Mouse (Mus musculus): ENCODE measurements at regions not wholly inside any gene's neighbourhood (a gene's known extent, or its start where the extent isn't known, plus 50 kb on each side); places are given as distances from the start of the nearest gene placed in this dataset.

DNA sequence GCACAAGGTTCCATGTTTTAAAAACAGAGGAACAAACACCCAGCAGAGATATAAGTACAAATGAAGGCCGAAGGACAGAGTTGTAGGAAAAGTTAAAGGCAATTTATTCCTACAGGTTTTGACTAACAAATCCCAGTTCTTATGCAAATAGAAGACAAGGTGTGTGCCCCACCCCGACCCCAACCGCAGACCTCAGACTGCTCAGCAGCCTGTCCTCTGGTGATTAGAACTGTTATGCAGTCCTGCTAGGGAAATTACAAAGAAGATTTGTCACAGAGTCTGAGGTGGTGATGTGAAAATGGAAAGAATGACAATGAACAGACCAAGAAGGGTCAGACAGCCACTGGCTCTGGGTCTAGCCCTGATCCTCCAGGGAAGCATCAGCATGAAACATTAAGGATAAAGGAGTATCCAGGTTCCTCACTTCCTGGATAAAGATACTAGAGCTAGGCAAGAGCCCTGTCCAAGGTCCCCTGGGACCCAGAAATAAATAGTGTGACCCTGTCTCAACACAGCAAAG is 131.4 kb upstream of the Mpped2 start:
- Histone ChIP-seq H3K4me1 (ENCODE audit: control insufficient read depth, insufficient read depth, low read length) (peaks cover 2% of the 10 kb centered on the region), H3K4me3 (ENCODE audit: low read depth, low read length) (no peak overlapping the region), H3K9me3 (replicated peaks; ENCODE audit: control insufficient read depth, insufficient read depth, low read length, poor library complexity, severe bottlenecking) (peaks cover 10% of the 10 kb centered on the region), H3K9ac (ENCODE audit: low read depth, poor library complexity, severe bottlenecking) (no peak overlapping the region), H3K27me3 (ENCODE audit: control insufficient read depth, insufficient read depth, low read length, poor library complexity, severe bottlenecking) (no peaks in the 10 kb centered on the region), H3K36me3 (ENCODE audit: control insufficient read depth, insufficient read depth, low read length, poor library complexity, severe bottlenecking) (no peaks in the 10 kb centered on the region), H3K27ac (ENCODE audit: insufficient read depth, low read length) (0 out of 2 replicates have a peak overlapping the region, but pooled peaks have one; percentile 33)
- peak; percentile 84 for TF ChIP-seq EP300 (IDR thresholded peaks at IDR 0.05; ENCODE audit: insufficient read depth, low read depth, low read length)
- TF ChIP-seq POLR2A (IDR thresholded peaks at IDR 0.05; ENCODE audit: insufficient read depth, low read length): no peak

DNA sequence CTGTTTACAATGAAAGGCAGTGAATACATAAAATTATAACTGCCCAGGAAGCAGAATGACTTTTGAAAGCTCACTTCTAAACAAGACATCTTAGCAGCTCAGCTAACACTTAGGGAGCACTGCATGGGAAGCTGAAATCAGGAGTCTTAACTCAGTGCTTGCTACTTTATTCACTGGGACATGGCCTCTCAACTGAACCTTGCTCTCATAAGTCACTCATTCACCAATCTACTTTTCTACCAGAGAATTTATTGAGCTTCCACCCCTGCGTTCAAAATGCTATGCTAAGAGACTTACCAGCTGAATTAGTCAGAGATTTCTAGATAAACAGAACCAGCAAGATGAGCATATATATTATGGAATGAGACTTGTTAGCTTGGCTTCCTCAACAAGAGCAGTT is 122.8 kb upstream of the Mpped2 start:
- no peaks in the 10 kb centered on the region for H3K27me3 ChIP-seq (ENCODE audit: control insufficient read depth, insufficient read depth, low read length, poor library complexity, severe bottlenecking)
- TF ChIP-seq CTCF (IDR thresholded peaks at IDR 0.05; ENCODE audit: low read depth, low read length) (no peak), POLR2A (IDR thresholded peaks at IDR 0.05; ENCODE audit: insufficient read depth, low read length) (no peak)
- peaks cover 29% of the 10 kb centered on the region for H3K9me3 ChIP-seq (replicated peaks; ENCODE audit: control insufficient read depth, insufficient read depth, low read length, poor library complexity, severe bottlenecking)
- no peaks in the 10 kb centered on the region for H3K4me1 ChIP-seq (ENCODE audit: control insufficient read depth, insufficient read depth, low read length)
- no peaks in the 10 kb centered on the region for H3K36me3 ChIP-seq (ENCODE audit: control insufficient read depth, insufficient read depth, low read length, poor library complexity, severe bottlenecking)
- no peak overlapping the region for H3K4me3 ChIP-seq (ENCODE audit: low read depth, low read length)
- no peak overlapping the region for H3K27ac ChIP-seq (ENCODE audit: insufficient read depth, low read length)
- H3K9ac ChIP-seq (ENCODE audit: low read depth, poor library complexity, severe bottlenecking): no peak overlapping the region

DNA sequence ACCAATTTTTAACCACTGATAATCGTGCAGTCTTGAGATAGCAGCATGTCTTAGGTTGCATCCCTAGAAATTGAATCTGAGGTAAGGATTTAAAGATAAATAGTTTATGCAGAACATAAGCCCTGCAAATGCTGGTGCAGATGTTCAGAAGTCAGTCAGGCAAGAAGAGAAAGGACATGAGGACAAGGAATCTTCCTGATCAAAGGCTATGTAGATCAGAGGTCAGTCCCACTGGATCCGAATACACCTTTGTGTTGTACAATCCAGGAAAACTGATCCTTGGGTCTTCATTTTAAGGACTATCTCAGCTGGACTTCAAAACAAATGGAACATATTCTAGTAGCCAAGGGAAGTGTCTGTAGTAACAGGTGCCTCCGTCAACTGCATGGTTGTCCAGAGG is 121.7 kb upstream of the Mpped2 start:
- Histone ChIP-seq H3K27ac (ENCODE audit: insufficient read depth, low read length) (no peak overlapping the region), H3K4me3 (ENCODE audit: low read depth, low read length) (no peak overlapping the region), H3K36me3 (ENCODE audit: control insufficient read depth, insufficient read depth, low read length, poor library complexity, severe bottlenecking) (no peaks in the 10 kb centered on the region), H3K9me3 (replicated peaks; ENCODE audit: control insufficient read depth, insufficient read depth, low read length, poor library complexity, severe bottlenecking) (peaks cover 22% of the 10 kb centered on the region), H3K9ac (ENCODE audit: low read depth, poor library complexity, severe bottlenecking) (no peak overlapping the region), H3K27me3 (ENCODE audit: control insufficient read depth, insufficient read depth, low read length, poor library complexity, severe bottlenecking) (no peaks in the 10 kb centered on the region), H3K4me1 (ENCODE audit: control insufficient read depth, insufficient read depth, low read length) (no peaks in the 10 kb centered on the region)
- TF ChIP-seq POLR2A (IDR thresholded peaks at IDR 0.05; ENCODE audit: insufficient read depth, low read length) (no peak), EP300 (IDR thresholded peaks at IDR 0.05; ENCODE audit: insufficient read depth, low read depth, low read length) (no peak), CTCF (IDR thresholded peaks at IDR 0.05; ENCODE audit: low read depth, low read length) (no peak)

DNA sequence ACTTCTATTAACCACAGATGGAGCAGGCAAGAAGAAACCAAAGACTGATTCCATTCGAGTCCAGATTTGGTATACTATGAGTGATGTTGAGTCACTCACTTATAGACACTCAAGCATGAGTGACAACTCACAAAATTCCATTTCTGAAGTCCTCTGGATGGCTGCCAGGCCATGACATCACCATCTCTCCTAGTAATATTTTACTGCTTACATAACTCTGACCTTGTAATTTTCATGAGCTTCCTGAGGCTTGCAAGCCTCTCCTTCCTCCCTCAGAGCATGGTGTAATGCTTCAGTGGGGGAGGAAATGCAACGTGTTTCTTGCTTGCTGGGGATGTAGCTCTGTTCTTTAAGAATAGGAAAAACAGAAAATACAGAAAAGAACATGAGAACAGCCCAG is 121.2 kb upstream of the Mpped2 start:
- no peaks in the 10 kb centered on the region for H3K4me1 ChIP-seq (ENCODE audit: control insufficient read depth, insufficient read depth, low read length)
- TF ChIP-seq EP300 (IDR thresholded peaks at IDR 0.05; ENCODE audit: insufficient read depth, low read depth, low read length) (no peak), CTCF (IDR thresholded peaks at IDR 0.05; ENCODE audit: low read depth, low read length) (no peak), POLR2A (IDR thresholded peaks at IDR 0.05; ENCODE audit: insufficient read depth, low read length) (no peak)
- no peaks in the 10 kb centered on the region for H3K36me3 ChIP-seq (ENCODE audit: control insufficient read depth, insufficient read depth, low read length, poor library complexity, severe bottlenecking)
- no peak overlapping the region for H3K27ac ChIP-seq (ENCODE audit: insufficient read depth, low read length)
- no peak overlapping the region for H3K4me3 ChIP-seq (ENCODE audit: low read depth, low read length)
- H3K27me3 ChIP-seq (ENCODE audit: control insufficient read depth, insufficient read depth, low read length, poor library complexity, severe bottlenecking): no peaks in the 10 kb centered on the region
- no peak overlapping the region for H3K9ac ChIP-seq (ENCODE audit: low read depth, poor library complexity, severe bottlenecking)
- peaks cover 19% of the 10 kb centered on the region for H3K9me3 ChIP-seq (replicated peaks; ENCODE audit: control insufficient read depth, insufficient read depth, low read length, poor library complexity, severe bottlenecking)

DNA sequence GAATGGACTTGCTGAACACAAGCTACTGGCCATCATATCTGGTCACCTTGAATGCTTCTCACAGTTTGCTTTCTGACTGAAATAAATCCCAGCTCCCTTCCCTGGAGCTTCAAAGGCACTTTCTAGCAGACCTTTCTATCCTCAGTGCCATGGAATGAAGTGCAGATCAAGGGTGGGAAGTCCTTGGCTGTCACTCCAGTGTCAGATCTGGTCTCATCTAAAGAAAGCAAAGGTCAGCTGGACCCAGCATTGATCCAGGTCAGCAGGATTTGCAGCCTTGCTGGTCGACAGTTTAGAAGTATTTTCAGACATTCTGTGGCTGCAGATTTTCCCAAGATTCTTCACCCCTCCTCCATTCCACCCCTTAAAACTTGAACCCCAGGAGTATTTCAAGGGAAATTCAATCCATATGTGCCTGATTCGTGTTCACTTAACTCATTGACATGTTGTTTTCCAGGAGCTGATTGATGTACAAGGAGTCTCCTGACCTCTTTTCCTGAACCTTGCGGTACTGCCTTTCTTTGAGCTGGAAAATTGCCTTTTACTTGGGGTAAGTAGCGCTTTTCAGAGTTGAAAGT is 116.2 kb upstream of the Mpped2 start:
- H3K36me3 ChIP-seq (ENCODE audit: control insufficient read depth, insufficient read depth, low read length, poor library complexity, severe bottlenecking): no peaks in the 10 kb centered on the region
- no peaks in the 10 kb centered on the region for H3K4me1 ChIP-seq (ENCODE audit: control insufficient read depth, insufficient read depth, low read length)
- no peaks in the 10 kb centered on the region; the same call in 1 of the 2 replicates for H3K9me3 ChIP-seq (replicated peaks; ENCODE audit: control insufficient read depth, insufficient read depth, low read length, poor library complexity, severe bottlenecking)
- no peak overlapping the region for H3K27ac ChIP-seq (ENCODE audit: insufficient read depth, low read length)
- TF ChIP-seq EP300 (IDR thresholded peaks at IDR 0.05; ENCODE audit: insufficient read depth, low read depth, low read length) (no peak), POLR2A (IDR thresholded peaks at IDR 0.05; ENCODE audit: insufficient read depth, low read length) (no peak), CTCF (IDR thresholded peaks at IDR 0.05; ENCODE audit: low read depth, low read length) (no peak)
- no peak overlapping the region for H3K9ac ChIP-seq (ENCODE audit: low read depth, poor library complexity, severe bottlenecking)
- H3K4me3 ChIP-seq (ENCODE audit: low read depth, low read length): no peak overlapping the region
- H3K27me3 ChIP-seq (ENCODE audit: control insufficient read depth, insufficient read depth, low read length, poor library complexity, severe bottlenecking): no peaks in the 10 kb centered on the region

DNA sequence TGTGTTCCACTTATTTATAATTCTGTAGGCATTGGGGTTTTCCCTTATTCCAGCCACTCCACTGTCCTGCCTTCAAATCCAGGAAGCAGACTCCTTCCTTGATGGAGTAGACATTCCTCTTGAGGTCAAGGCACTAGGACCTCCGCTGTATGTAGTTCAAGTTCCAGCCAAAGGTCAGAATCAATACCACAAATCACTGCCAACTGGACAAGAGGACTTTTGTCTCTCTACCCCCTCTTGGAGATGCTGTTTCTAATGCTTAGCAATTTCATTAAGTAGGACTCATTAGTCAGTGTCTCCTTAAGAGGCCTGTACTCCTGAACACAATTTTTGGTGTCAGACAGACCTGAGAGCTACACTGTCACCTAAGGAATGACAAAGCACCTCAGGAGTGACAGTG is 115.0 kb upstream of the Mpped2 start:
- Histone ChIP-seq H3K36me3 (ENCODE audit: control insufficient read depth, insufficient read depth, low read length, poor library complexity, severe bottlenecking) (no peaks in the 10 kb centered on the region), H3K4me3 (ENCODE audit: low read depth, low read length) (no peak overlapping the region), H3K4me1 (ENCODE audit: control insufficient read depth, insufficient read depth, low read length) (no peaks in the 10 kb centered on the region), H3K9ac (ENCODE audit: low read depth, poor library complexity, severe bottlenecking) (no peak overlapping the region), H3K27ac (ENCODE audit: insufficient read depth, low read length) (no peak overlapping the region), H3K27me3 (ENCODE audit: control insufficient read depth, insufficient read depth, low read length, poor library complexity, severe bottlenecking) (no peaks in the 10 kb centered on the region), H3K9me3 (replicated peaks; ENCODE audit: control insufficient read depth, insufficient read depth, low read length, poor library complexity, severe bottlenecking) (no peaks in the 10 kb centered on the region; the same call in 1 of the 2 replicates)
- no peak for TF ChIP-seq EP300 (IDR thresholded peaks at IDR 0.05; ENCODE audit: insufficient read depth, low read depth, low read length)
- TF ChIP-seq POLR2A (IDR thresholded peaks at IDR 0.05; ENCODE audit: insufficient read depth, low read length): no peak
- no peak for TF ChIP-seq CTCF (IDR thresholded peaks at IDR 0.05; ENCODE audit: low read depth, low read length)
